Mouse (Mus musculus): Measurements from ENCODE around the gene Mef2c.
A peak's percentile ranks its signal among the peaks of the same experiment; 100 is the strongest.

The Mef2c gene

DNA sequence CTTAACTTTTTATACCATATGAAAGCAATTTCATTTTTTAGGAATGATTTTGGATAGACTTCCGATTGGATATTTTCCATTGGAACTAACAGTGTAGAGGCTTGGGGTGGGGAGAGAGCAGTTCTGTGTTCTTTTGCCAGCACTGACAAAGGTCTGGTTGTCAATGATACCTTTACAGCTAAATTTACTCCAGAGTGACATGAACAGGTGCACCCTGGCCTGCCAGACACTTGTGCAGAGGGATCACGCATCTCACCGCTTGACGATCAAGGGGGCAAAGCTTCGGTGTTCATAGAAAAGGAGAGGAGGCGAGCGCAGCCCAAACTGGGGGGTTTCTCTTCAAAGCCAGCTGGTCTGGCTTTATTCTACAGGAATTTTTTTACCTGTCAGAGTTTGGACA is at the start of gene Mef2c:
TSS of gene Mef2c (plus strand) at position 116 of the 400 bp plus-strand sequence.
- no peak for DNase-seq

DNA sequence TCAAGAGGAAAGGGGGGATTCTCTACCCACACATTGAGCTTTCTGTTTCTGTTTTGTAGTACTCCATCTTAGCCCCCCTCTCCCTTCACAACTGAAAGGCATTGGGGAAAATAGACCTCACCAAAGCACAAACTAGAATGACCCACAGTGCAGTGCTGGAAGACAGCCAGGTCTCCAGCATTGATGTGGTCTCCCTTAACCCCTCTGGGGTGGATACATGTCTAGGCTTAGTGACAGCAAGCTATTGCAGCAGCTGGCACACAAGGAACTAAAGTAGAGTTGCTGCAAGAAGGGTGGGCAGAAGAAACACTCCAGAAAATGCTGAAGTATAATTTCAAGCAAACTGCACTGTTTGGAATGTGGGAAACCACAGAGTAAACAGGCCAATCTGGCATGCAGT is 45.1 kb upstream of the Mef2c start:
- DNase-seq = no peak

DNA sequence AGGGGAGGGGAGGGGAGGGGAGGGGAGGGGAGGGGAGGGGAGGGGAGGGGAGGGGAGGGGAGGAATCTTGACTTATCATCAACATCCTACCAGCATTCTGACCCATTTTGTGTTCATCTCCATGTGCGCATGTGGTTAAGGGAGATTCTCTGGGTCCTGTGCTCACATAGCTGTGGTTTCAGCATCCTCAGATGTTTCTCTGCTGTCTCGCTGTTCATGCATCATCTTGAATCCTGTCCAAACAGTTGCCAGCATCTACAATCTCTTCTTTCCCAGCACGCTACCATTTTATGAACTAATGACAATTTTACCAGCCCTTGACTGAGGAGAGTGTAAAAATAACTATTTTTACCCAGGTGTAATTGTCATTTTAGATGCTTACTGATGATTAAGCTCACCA is 44.2 kb upstream of the Mef2c start:
- DNase-seq = no peak

- no peak for DNase-seq
Observed at GRCm38 (mm10) chr13:83460620-83461019, 43.2 kb upstream of the Mef2c start.

DNA sequence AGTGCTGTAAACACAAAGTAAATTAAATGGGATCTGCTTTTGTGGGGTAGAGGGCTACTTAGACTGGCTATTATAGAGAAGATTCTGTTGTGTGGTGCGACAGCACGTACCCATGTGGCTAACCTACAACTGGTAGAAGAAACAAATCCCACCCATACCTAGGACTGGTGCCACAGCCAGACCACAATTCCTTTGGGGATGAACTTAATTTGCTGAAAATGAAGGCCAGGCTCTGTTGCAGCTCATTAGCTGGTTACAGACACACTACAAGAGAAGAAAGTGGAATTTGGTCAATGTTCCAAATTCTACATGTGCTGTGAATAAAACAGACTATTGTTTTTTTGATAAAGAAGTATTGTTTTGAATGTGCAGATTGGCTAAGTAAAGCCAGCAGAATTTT is 42.3 kb upstream of the Mef2c start:
- DNase-seq = no peak

- no peak for DNase-seq
Observed at GRCm38 (mm10) chr13:83466756-83467155, 37.1 kb upstream of the Mef2c start.

- DNase-seq = no peak
Observed at GRCm38 (mm10) chr13:83468794-83469193, 35.0 kb upstream of the Mef2c start.

DNA sequence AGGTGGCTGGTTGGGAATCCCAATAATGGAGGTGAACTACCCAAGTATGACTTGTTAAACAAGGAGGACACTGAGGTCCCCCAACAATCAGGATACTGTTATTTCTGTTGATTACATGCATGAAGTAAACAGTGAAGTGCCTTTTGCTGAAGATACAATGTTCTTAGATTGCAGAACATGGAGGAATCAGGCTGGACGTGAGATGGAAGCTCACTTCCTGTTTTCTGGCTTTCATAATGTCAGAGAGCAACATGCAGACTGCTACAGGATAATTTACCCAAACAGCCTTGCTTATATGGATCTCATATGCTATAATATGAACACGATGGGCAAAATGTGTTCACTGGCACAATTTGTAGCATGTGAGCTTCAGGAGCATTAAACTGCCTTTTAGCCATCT is 30.1 kb upstream of the Mef2c start:
- no peak for DNase-seq

DNA sequence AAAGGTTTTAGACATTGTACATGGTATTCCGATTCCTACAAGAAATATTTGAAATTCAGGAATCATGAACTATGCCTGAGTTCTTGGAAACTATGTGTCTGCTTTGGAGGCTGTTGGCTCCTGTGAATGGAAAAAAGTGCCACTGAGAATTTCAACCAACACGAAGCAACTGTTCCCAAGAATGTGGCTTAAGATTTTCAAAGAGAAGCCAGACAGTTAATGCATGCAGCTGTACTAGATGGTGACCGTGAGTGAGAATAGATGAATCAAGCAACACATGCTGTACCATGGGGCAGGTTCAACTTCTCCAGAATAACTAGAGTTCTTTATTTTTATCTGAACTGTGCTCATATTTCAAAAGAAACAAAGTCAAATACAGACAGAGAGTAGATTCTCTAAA is 23.4 kb upstream of the Mef2c start:
- DNase-seq = no peak

- no peak for DNase-seq
Observed at GRCm38 (mm10) chr13:83481310-83481709, 22.5 kb upstream of the Mef2c start.

GRCm38 (mm10) chr13:83482087-83482486 is 21.7 kb upstream of the Mef2c start:
- no peak for DNase-seq

DNA sequence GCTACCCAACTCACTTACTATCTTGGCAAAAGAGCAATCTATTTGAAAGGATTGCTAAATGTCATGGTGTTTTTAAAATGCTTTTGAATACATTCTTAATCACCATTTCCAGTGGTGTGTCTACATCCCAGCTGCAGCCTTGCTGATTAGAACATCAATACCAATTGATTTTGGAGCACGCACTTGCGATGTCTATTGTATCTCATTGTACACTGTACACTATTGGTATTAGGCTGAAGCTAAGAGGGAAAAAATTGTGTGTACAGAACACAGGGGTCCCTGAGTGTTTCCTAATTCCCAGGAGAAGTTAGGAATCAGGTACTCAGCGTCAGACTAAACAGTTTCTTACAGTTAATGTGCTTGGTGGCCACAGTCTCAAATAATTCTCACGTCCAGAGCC is 19.6 kb upstream of the Mef2c start:
- DNase-seq = no peak

GRCm38 (mm10) chr13:83484721-83485369 is 19.0 kb upstream of the Mef2c start:
- DNase-seq = no peak

- DNase-seq = no peak
Observed at GRCm38 (mm10) chr13:83492051-83492450, 11.8 kb upstream of the Mef2c start.

DNA sequence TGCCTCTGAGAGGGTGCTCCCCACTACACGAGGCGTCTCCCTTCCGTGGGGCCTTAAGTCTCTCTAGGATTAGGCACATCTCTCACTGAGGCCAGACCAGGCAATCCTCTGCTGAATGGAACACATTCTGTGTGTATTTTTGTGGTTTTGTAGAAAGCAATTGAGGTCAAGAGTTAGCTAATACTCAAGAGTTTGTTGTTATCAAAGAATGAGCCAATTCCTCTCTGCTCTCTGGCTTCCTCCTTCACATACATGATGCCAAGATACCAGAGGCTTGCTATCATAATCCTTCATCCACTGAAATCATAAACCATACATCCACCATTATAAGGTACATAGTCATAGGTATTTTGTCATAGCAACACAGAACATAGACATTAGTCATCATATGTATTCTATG is 6.1 kb upstream of the Mef2c start:
- no peak for DNase-seq

DNA sequence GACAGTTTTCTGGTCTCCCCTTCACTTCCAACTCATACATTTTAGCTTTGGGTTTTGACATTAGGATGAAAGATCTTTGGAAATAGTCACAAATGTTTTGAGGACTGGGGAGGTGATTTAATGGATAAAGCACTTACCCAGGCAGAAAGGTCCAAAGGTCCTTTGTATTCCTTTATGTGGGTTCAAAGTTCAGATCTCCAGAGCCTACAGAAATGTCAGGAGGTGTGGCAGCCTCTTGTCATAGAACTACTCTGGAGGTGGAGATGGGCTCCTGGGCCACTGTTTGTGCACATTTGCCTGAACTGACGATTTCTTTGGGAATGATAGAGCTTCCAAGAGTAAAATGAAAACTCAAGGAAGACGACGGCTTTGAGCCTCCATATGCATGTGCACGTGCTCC is 4.3 kb upstream of the Mef2c start:
- no peak for DNase-seq

GRCm38 (mm10) chr13:83507687-83508086 is 3.9 kb downstream of the Mef2c start:
- no peak for DNase-seq

DNA sequence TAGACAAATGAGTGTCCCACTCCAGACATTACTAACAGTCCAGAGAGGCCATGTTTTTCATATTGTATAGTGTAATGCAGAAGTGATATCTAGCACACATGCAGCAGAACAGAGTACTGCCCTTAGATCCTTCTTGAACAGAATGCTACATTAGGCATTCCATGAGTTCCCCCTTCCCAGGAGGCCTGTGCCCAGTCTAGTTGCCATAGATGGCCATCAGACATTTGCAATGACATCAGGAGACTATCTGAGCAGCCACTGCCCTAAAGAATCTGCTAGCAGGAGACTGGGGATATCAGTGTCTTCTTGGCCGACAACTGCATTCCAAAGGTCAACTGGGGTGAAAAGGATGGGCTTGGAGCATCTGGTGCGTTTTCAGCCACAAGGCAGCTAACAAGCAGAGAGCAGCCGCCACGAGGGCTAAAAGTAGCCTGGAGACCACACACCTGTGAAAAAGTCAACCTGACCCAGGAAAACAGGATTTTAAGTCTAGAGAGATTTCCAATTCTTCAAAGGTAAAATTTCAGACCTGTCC is 11.2 kb downstream of the Mef2c start:
- no peak for DNase-seq

DNA sequence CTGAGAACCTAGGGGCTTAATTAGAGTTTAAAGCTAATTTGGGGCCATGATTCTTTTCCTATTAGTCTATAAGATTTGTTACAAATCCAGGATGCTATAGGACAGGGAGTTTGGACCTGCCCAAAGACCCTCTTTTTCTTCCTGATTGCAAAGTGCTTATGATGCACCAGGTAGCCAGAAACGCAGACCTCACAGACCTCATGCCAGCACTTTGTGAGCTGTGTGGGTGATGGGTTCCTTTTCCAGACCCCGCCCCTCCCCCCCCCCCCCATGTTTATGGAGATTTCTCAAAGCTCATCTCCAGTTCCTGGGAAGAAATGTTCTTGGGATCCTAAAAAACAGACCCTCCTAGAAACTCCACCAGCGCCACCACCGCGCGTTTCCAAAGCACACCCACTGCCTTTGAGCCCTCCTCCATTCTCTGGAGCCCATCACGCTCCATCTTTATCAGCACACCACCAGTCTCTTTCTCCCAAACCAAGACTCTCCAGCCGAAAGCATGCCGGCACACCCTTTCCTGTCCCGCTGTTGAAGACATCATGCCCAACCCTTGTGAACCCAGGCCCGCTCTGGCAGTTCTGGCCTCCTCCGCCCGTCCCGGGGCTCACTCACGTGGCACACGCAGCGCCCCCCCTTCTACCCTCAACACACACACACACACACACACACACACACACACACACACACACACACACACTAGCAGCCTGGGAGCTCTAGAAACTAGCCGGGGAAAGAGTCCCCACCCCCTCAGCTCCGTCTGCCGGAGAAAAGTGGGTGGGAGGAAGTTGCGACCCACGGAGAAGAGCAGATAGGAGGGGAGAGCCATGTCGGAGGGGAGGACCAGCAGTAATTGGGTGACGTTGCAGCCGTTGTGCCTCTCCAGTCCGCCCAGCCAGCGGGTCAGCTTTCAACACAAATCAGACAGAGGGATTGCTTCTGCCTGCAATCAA is 14.1 kb downstream of the Mef2c start:
- DNase-seq = peak; percentile 55 to 57

DNA sequence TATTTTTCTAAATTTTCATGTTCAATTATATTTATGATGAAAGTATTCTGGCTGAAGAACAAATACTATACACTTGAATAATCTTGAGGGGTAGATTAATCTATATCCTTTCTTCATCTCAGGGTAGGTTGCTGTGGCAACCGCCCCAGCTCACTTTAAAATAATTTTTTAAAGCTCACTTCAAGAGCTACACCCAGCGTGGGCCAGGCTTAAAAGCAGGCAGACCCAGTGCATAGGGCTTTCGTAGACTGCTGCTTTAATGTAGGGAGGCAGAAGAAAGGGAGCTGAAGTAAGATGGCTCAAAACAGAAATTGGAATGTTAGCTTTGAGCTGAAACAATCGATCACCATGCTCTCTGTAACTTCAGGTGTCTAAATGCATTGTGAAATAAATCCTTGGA is 17.0 kb downstream of the Mef2c start:
- no peak for DNase-seq

- DNase-seq = peak; percentile 66 to 70
Observed at GRCm38 (mm10) chr13:83523232-83523969, 19.6 kb downstream of the Mef2c start.

GRCm38 (mm10) chr13:83524159-83524901 is 20.5 kb downstream of the Mef2c start:
- DNase-seq = peak; percentile 48 to 70

Measured in kidney, postnatal 36 days (tissue).